Mouse (Mus musculus): ENCODE measurements at regions not wholly inside any gene's neighbourhood (a gene's known extent, or its start where the extent isn't known, plus 50 kb on each side); places are given as distances from the start of the nearest gene placed in this dataset.

DNA sequence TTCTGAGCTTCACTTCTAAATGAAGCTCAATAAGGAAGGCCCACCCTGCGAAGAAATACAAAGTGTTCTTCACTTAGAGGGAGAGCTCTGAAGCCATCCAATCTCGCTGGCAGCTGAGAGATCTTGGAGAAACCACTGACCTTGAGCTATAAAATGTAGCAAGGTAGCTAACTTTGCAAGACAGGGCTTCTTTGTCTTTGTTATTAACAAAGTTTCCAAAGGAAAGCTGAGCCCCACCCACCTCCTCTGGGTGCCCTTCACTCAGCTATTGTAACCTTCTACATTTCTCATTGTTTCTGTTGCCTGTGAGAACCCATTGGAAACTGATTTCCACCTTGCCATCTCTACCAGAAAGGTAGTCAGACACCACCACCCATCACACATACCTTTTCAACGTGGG lies 57.2 kb upstream of the Usp9x start:
- Histone ChIP-seq H3K4me3 (replicated peaks) (no peak overlapping the region), H3K27me3 (ENCODE audit: control insufficient read depth) (no peaks in the 10 kb centered on the region), H3K9me3 (ENCODE audit: control insufficient read depth, low read length) (no peaks in the 10 kb centered on the region), H3K36me3 (ENCODE audit: control insufficient read depth) (no peaks in the 10 kb centered on the region), H3K4me1 (ENCODE audit: control insufficient read depth) (no peaks in the 10 kb centered on the region)
- no peak for TF ChIP-seq GATA1 (IDR thresholded peaks at IDR 0.05; ENCODE audit: low read length)
- TF ChIP-seq TAL1 (IDR thresholded peaks at IDR 0.05; ENCODE audit: low read length), result no peak

GRCm38 (mm10) chrX:13013086-13013485 lies 58.2 kb upstream of the Usp9x start:
- H3K9me3 ChIP-seq (ENCODE audit: control insufficient read depth, low read length), result no peaks in the 10 kb centered on the region
- H3K27me3 ChIP-seq (ENCODE audit: control insufficient read depth), result no peaks in the 10 kb centered on the region
- H3K4me3 ChIP-seq (replicated peaks), result no peak overlapping the region
- no peaks in the 10 kb centered on the region for H3K36me3 ChIP-seq (ENCODE audit: control insufficient read depth)
- H3K4me1 ChIP-seq (ENCODE audit: control insufficient read depth), result no peaks in the 10 kb centered on the region
- no peak for TF ChIP-seq TAL1 (IDR thresholded peaks at IDR 0.05; ENCODE audit: low read length)
- no peak for TF ChIP-seq GATA1 (IDR thresholded peaks at IDR 0.05; ENCODE audit: low read length)

DNA sequence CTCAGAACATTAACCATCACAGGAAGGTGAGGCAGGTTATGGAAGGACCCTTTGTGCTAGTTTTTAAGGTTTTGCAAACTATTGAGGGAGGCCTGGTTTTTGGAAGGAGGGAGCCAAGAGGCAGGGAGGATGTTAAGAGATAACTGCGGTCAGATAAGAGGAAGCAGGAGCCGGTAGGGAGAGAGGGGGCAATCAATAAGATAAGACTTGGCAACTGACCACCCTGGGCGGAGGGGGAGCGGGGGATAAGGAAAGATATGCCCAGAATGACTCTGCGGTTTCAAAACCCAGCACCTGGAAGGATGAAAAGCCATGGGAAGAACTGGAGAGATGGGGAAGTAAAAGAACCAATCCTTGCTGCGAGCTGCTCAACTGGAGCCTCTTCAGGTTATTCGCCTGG lies 80.5 kb upstream of the Usp9x start:
- TF ChIP-seq GATA1 (IDR thresholded peaks at IDR 0.05; ENCODE audit: low read length) (no peak), TAL1 (IDR thresholded peaks at IDR 0.05; ENCODE audit: low read length) (no peak)
- H3K4me3 ChIP-seq (replicated peaks), result no peak overlapping the region
- no peaks in the 10 kb centered on the region for H3K27me3 ChIP-seq (ENCODE audit: control insufficient read depth)
- peaks cover 3% of the 10 kb centered on the region for H3K4me1 ChIP-seq (ENCODE audit: control insufficient read depth)
- no peaks in the 10 kb centered on the region for H3K9me3 ChIP-seq (ENCODE audit: control insufficient read depth, low read length)
- no peaks in the 10 kb centered on the region for H3K36me3 ChIP-seq (ENCODE audit: control insufficient read depth)

DNA sequence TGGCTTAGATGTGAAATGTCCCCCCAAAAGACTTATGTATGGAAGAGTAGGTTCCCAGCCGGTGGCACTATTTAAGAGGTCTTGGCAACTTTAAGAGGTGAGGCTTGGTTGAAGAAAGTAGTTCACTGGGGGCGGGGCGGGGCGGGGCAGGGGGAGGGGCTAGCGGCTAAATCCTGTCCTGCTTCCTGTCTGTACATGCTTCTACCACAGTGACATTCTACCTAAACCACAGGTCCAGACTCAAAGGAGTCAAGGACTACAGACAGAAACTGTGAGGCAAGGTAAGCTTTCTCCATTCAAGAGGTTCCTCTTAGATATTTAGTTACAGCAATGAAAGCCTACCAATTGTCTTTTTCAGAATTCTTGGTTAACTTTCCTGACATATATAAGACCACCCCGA lies 93.6 kb upstream of the Usp9x start:
- H3K4me1 ChIP-seq (ENCODE audit: control insufficient read depth), result no peaks in the 10 kb centered on the region
- no peaks in the 10 kb centered on the region for H3K36me3 ChIP-seq (ENCODE audit: control insufficient read depth)
- H3K27me3 ChIP-seq (ENCODE audit: control insufficient read depth), result no peaks in the 10 kb centered on the region
- H3K9me3 ChIP-seq (ENCODE audit: control insufficient read depth, low read length), result no peaks in the 10 kb centered on the region
- TF ChIP-seq TAL1 (IDR thresholded peaks at IDR 0.05; ENCODE audit: low read length), result no peak
- no peak for TF ChIP-seq GATA1 (IDR thresholded peaks at IDR 0.05; ENCODE audit: low read length)
- H3K4me3 ChIP-seq (replicated peaks), result no peak overlapping the region

GRCm38 (mm10) chrX:12968979-12969746 lies 102.1 kb upstream of the Usp9x start:
- no peak overlapping the region for H3K4me3 ChIP-seq (replicated peaks)
- TF ChIP-seq GATA1 (IDR thresholded peaks at IDR 0.05; ENCODE audit: low read length) (no peak), TAL1 (IDR thresholded peaks at IDR 0.05; ENCODE audit: low read length) (no peak)
- H3K27me3 ChIP-seq (ENCODE audit: control insufficient read depth), result peaks cover 3% of the 10 kb centered on the region; the same call in 1 of the 2 replicates
- H3K9me3 ChIP-seq (ENCODE audit: control insufficient read depth, low read length), result no peaks in the 10 kb centered on the region
- no peaks in the 10 kb centered on the region for H3K4me1 ChIP-seq (ENCODE audit: control insufficient read depth)
- no peaks in the 10 kb centered on the region for H3K36me3 ChIP-seq (ENCODE audit: control insufficient read depth)

GRCm38 (mm10) chrX:12959467-12960314 lies 111.6 kb upstream of the Usp9x start:
- Histone ChIP-seq H3K27me3 (ENCODE audit: control insufficient read depth) (no peaks in the 10 kb centered on the region), H3K4me1 (ENCODE audit: control insufficient read depth) (peaks cover 7% of the 10 kb centered on the region), H3K4me3 (replicated peaks) (no peak overlapping the region), H3K9me3 (ENCODE audit: control insufficient read depth, low read length) (no peaks in the 10 kb centered on the region), H3K36me3 (ENCODE audit: control insufficient read depth) (no peaks in the 10 kb centered on the region)
- no peak for TF ChIP-seq GATA1 (IDR thresholded peaks at IDR 0.05; ENCODE audit: low read length)

GRCm38 (mm10) chrX:12958873-12959272 lies 112.4 kb upstream of the Usp9x start:
- TF ChIP-seq TAL1 (IDR thresholded peaks at IDR 0.05; ENCODE audit: low read length) (no peak), GATA1 (IDR thresholded peaks at IDR 0.05; ENCODE audit: low read length) (no peak)
- no peaks in the 10 kb centered on the region for H3K9me3 ChIP-seq (ENCODE audit: control insufficient read depth, low read length)
- H3K36me3 ChIP-seq (ENCODE audit: control insufficient read depth), result no peaks in the 10 kb centered on the region
- peaks cover 7% of the 10 kb centered on the region for H3K4me1 ChIP-seq (ENCODE audit: control insufficient read depth)
- H3K27me3 ChIP-seq (ENCODE audit: control insufficient read depth), result no peaks in the 10 kb centered on the region
- H3K4me3 ChIP-seq (replicated peaks), result no peak overlapping the region

GRCm38 (mm10) chrX:12950928-12951660 lies 120.2 kb upstream of the Usp9x start:
- no peak overlapping the region for H3K4me3 ChIP-seq (replicated peaks)
- H3K36me3 ChIP-seq (ENCODE audit: control insufficient read depth), result no peaks in the 10 kb centered on the region
- H3K4me1 ChIP-seq (ENCODE audit: control insufficient read depth), result no peaks in the 10 kb centered on the region
- no peak for TF ChIP-seq TAL1 (IDR thresholded peaks at IDR 0.05; ENCODE audit: low read length)
- no peak for TF ChIP-seq GATA1 (IDR thresholded peaks at IDR 0.05; ENCODE audit: low read length)
- H3K9me3 ChIP-seq (ENCODE audit: control insufficient read depth, low read length), result no peaks in the 10 kb centered on the region
- H3K27me3 ChIP-seq (ENCODE audit: control insufficient read depth), result no peaks in the 10 kb centered on the region; the same call in 1 of the 2 replicates

- Histone ChIP-seq H3K4me3 (replicated peaks) (no peak overlapping the region), H3K9me3 (ENCODE audit: control insufficient read depth, low read length) (no peaks in the 10 kb centered on the region), H3K4me1 (ENCODE audit: control insufficient read depth) (no peaks in the 10 kb centered on the region), H3K27me3 (ENCODE audit: control insufficient read depth) (peaks cover 5% of the 10 kb centered on the region), H3K36me3 (ENCODE audit: control insufficient read depth) (no peaks in the 10 kb centered on the region)
- TF ChIP-seq GATA1 (IDR thresholded peaks at IDR 0.05; ENCODE audit: low read length), result no peak
- no peak for TF ChIP-seq TAL1 (IDR thresholded peaks at IDR 0.05; ENCODE audit: low read length)
These were observed 128.8 kb upstream of the Usp9x start for GRCm38 (mm10) chrX:12942451-12942850.

All from erythroblast, embryonic 14.5 days (primary cell).